Mouse (Mus musculus) layer of hippocampus, postnatal 10 days (tissue): ENCODE data around the gene Rad54l. TPM values are rescaled to one million over a fixed set of nuclear protein-coding genes. Genes with fewer than 3 reads are reported as not detected.
A peak's percentile ranks its signal among the peaks of the same experiment; 100 is the strongest.

Source experiments
- DNase-seq, 2 experiments: peaks; one replicate each; pipeline ENCODE4 v3.0.0; 2021; ENCODE audit warnings: low spot score in 2 of 2
- long read RNA-seq: library from polyadenylated mRNA; stranded (forward); transcript quantifications from one replicate; pipeline ENCODE4 v2.0.0, GENCODE M21; 2023
- total RNA-seq, 2 experiments: library from RNA; stranded (reverse); gene quantifications; 2 replicates each; pipeline ENCODE4 v1.2.3; 2021

The Rad54l gene
- total RNA-seq = 1 to 10 TPM; 1.6 to 2.1 TPM
- long read RNA-seq, partial matches to known transcripts = 0 of 2 reads
- long read RNA-seq, other reads (novel, unspliced or antisense) = 1 of 2 reads

DNA sequence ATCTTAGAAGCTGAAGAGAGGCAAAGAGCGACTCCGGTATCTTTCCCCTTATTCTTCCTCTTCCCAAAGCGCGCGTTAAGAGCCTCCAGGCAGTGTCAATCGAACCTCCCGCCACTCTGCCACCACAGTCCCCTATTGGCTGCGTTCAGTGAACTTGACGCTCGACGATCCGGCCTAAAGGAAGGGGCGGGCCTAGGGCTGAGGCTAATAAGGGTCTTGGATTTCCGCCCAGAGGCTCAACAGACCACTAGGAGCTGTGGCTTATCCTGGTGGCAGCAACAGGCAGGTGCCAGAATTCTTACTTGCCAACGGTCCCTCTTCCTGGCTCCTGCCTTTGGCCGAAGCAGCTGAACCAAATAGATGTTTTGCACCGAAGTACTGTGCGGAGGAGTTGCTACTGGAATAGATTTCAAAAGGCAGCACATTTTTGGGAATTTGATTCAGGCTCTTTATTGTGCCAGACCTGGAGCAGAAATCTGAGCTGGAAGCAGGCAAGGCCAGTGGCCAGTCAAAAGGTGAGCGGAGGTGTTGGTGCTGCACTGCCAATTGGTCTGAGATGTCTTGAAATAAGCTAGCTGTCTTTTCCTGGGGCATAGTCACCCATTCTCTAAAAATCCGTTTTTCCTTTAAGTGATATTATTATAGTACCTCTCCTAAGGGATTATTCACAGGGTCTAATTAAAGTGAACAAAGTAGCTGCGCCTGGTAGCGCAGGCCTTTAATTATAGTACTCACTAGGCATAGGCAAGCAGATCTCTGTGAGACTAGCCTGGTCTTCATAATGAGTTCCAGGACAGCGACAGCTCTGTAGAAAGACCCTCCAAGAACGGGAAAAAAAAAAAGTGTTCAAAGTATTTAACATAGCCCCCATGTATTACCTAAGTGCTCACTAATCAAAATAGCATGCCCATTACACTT lies at the start of gene Rad54l, which contains the start of gene Pomgnt1:
TSS of gene Rad54l (minus strand) at position 89 of the 918 bp plus-strand sequence.
TSS of gene Pomgnt1 (plus strand) at position 239 of the 918 bp plus-strand sequence.
- peak; percentile 65 to 80 for DNase-seq

DNA sequence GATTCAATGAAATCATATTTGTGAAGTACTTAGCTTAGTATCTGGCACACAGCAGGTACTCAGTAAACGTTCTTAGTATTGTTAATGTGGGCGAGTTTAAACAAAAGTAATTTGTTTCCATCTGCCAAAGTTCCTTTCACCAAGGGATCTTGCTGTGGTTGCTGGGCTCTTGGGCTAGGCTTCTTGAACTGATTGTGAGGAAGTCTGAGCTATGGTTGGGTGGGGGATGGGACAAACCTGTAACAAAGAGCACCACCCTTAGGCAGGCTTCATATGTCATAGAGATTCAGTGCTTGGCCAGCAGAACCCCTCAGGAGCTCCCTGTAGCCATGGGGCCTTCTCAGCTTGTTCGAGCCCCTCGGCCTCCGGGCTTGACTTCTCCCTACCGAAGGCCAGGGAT lies 49.6 kb upstream of the Rad54l start, which contains the start of the genes 1700042G07Rik and Gm49337:
TSS of gene 1700042G07Rik (plus strand) at position 301 of the 400 bp plus-strand sequence.
TSS of gene Gm49337 (plus strand) at position 313 of the 400 bp plus-strand sequence.
- no peak for DNase-seq

DNA sequence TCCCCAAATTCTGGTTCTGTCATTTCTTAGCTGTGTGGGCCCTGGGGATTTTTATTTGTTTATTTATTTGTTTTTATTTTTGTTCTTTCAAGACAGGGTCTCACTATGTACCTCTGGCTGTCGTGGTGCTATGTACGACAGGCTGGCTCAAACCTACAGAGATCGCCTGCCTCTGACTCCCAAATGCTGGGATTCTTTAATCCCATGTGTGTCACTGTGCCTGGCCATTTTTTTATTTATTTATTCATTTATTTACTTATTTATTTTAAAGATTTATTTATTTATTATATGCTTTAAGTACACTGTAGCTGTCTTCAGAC lies 45.8 kb upstream of the Rad54l start:
- no peak for DNase-seq

DNA sequence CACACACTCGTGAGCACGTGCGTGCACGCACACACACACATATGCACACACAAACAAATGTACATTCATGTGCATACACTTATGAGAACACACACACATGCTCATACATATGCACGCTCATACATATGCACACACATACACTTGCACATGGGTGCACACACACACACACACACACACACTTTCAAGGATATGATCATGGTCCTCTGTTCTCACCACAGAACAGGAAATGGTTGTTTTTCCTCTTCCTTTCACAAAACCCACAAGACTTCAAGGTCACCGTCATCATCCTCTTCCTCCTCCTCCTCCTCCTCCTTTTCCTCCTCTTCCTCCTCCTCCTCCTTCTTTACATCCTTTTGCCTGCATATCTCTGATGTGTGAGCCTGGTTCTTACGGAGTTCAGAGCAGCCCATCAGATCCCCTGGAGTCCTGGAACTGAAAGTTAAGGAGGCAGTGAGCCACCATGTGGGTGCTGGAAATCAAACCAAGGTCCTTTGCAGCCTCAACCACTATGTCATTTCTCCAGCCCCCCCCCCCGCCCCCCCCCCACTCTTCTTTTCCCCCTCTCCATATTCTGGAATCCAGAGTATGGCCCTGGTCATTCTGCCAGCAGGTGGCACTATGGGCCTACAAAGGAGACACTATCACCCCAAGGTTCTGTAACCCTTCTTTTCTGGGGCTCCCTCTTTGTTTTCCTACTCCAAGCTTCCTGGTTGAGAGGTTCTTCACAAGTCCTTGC lies 45.3 kb upstream of the Rad54l start:
- peak; percentile 85 to 87 for DNase-seq

DNA sequence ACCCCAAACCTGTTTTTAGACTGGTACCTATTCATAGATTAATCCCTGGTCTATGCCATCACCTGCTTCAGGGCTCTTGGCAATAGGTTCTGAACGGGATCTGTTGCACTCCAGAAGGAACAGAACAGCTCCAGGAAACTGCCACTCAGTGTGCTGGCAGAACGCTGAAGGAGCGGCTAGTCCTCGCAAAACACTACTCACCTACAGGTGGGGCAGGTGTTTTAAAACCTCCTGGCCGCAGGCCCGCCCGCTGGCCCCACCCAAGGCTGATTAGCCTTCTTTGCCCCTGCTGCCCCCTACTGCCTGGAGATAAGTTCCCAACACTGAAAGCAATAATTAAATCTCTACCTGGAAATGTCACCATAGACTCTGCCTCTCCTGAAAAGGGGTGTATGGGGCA lies 43.9 kb upstream of the Rad54l start, which contains the start of gene Tspan1:
TSS of gene Tspan1 (minus strand) at position 198 of the 400 bp plus-strand sequence.
- no peak for DNase-seq

DNA sequence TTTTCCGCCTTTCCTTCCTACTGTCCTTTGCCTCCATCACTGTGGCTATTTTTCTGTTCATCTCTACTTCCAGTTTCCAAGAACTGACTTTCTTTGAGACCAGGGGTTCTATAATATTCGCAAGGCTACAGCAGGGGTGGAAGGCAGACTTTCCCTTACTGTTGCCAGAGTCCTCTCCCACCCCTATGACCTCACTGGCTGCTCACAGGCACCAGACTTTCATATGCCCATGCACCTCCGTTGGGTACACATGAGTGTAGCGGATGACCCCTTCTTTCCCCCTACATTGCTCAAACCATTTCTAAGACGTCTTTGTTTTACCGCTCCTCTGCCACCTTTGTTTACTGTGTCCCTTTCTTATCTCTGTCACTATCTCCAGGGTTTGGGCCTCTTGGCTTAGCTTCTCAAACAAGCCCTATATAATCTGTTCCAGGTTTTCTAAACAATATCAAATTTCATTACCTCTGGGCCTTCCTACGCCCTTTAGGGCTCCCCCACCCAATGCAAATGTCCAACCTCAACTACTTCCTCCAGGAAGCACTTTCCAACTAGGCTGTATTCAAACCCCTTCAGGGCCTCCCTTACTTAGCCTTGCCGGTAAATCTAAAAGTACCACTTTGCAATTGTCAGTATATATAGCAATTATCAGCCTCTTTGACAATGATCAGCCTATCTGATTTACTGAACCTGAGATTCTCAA lies 42.4 kb upstream of the Rad54l start:
- DNase-seq = no peak

DNA sequence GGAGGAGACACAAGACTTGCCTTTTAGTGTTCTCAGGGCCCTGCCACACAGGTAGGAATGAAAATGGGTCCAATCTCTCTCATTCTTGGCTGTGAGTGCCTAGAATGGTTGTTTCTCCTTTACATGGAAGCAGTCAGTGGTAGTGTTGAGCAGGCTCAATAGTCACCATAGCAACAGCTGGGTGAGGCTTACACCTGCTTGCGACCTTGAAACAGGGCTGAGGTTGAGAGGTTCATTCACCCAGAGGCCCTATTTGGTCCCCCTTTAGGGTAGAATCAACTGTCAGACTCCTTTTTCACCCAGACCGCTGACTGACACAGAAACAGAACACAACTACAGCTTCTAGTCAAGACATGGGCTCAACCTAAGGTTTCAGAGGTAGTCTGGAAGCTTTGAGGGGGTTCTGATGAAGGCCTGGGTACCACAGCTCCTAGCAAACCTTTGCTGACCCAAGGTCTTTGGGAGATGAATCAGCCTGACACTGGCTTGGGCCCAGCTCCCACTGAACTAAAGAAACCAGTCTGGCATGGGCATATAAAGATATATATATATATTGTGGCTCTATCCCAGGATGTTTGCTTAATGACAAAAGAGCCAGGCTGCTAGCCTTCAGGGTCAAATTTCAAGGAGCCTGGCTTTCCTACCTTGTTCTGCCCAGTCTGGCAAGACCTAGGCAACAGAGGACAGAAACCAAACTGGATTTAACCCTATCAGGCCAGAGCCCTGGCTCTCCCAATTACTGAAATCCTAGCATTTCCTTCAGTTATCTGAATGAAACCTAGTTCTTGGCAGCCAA lies 41.5 kb upstream of the Rad54l start:
- DNase-seq = no peak

DNA sequence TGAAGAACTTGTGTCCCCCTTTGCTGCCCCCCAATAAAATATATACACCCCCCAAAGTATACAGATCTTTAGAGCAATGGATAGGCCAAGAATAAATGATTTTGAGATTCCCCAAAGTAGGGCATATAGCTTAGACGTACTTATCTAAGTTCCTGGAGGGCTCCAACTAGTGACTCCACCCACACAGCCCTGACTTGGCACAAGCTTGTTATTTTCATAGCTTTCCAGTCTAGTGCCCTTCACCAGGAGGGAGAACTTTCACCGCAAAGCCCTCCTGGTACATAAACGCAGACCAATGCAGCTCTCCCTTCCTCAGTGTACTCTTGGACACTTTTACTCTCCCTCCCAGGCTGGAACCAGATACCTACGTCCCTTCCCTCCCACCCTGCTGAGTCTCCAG lies 38.7 kb upstream of the Rad54l start:
- no peak for DNase-seq

DNA sequence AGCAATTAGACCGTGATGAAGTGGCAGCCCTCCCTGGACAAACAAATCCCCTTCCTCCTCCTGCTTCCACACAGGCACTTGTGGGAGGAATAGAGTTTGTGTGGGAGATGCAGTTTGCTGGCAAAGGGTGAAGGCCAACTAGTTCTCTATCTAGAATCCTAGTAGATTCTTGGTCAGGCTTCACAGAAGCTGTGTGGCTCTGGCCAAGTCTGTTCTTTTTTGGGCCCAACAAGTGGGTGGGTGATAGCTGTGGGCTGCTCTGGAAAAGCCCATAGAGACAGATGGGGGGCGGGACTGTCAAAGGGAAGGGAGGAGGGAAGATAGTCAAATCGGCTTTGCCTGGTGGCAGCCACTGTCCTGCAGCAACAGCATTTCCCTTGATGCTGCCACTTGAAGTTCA lies 37.3 kb upstream of the Rad54l start:
- peak in 1 of 2 experiments; percentile 53 for DNase-seq

DNA sequence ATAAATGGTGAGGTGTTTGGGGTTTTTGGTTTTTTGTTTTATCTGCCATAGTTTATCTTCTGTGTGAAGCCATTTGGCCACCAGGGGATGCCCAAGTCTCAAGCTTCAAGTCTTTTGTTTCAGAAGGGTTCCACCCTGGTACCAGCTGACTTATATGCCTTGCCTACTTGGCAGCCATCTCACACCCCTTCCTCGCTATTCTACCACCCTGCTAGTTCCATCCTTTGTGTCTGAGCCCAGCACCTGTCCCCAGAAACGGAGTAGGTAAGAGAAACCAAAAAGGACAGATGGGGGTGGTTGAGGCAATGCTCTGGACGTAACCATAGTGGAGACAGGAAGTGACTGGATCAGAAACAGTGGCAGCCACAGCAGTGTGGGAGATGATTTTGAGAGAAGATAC lies 36.4 kb upstream of the Rad54l start:
- peak; percentile 54 to 59 for DNase-seq

DNA sequence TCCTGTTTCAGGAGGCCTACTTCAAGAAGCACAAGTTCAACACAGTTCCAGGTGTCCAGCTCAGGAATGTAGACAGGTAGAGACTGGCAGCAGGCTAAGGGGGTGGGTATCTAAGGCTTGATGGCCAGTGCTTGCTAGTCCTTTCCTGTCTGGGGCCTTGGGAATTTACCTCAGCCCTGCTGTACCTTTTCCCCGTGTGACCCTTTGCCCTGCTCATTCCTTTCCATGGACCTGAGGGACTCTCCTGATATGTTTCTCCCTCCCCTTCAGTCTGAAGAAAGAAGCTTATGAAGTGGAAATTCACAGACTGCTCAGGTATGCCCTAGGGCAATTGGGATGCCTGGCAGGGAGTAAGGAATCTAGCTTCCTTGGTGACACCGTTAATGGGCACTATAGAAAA lies 34.4 kb upstream of the Rad54l start:
- no peak for DNase-seq

DNA sequence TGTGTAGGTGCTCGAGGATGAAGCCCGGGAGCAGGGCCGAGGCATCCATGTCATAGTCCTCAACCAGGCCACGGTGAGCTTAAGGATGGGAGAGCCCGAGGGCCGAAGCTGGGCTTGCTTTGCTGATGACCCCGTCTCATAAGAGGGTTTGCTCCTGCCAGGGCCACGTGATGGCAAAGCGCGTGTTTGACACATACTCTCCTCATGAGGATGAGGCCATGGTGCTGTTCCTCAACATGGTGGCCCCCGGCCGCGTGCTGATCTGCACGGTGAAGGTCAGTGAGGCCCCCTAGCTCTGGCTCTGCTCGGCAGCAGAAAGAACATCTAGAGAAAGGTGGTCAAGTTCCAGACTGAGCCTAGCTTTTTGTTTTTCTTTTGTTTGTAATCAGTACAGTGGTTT lies 29.2 kb upstream of the Rad54l start:
- no peak for DNase-seq

DNA sequence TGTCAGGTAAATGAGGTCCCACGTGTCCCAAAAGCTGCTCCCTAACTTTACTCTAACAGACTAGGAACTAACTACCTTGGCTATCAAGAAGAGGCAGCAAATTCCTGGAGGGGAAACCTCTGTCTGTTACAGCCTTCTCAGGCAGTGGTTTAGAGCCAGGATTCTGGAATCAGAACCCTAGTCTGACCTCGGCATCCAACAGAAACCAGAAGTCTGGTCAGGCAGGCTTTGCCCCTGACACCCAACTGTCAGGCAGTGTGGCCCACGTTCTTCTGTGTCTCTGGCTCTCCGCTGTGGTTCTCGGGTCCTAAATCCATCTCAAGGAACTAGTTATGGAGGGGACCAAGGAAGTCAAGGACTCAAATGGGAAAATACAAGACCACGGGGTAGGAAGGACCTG lies 27.7 kb upstream of the Rad54l start, which contains the start of gene Lurap1:
TSS of gene Lurap1 (minus strand) at position 101 of the 400 bp plus-strand sequence.
- no peak for DNase-seq

DNA sequence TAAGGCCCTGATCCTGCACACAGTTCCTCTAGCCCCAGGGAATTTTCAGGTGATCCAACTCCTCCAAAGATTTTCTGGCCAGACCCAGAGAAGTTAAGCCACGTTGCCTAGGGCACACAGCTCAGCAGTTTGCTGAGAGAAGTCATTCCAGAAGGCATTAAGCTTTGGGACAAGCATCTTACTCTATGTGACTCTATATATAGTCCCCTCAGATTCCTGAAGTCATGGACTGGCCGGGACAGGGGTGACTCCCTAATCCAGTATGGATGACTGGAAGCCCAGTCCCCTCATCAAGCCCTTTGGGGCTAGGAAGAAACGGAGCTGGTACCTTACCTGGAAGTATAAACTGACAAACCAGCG lies 27.4 kb upstream of the Rad54l start:
- DNase-seq = no peak

DNA sequence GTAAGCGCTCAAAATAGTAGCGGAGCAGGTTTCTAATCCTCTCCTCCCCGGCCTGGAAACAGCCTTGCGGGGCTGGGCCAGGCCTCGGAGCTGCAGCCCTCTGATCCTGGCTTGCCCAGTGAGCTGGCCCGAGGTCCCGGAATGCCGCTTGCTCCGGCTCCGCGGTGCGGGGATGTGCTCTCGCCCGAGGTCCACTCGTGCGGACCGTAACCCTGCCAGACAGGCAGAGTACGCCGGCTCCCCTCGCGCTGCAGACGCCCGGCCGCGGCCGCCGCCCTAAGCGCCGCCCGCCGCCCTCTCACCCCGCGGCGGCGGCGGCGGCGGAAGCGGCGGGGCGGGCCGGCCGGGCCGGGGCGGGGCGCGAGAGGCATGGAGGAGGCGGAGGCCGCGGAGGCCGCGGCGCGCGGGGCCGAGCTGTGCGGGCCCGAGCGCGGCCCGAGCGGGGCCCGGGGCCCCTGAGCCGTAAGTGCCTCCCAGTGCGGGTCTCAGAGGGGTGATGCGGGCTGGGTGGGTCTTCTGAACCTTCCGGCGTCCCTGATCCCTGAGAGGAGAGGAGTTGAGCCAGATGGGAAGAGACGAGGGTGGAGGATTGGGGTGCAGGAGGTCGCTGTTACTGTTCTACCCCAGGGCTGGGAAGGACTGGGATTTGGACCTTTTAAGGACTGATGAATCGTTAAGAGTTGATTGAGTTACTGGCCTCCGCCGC lies 26.8 kb upstream of the Rad54l start:
- peak; percentile 46 to 68 for DNase-seq

DNA sequence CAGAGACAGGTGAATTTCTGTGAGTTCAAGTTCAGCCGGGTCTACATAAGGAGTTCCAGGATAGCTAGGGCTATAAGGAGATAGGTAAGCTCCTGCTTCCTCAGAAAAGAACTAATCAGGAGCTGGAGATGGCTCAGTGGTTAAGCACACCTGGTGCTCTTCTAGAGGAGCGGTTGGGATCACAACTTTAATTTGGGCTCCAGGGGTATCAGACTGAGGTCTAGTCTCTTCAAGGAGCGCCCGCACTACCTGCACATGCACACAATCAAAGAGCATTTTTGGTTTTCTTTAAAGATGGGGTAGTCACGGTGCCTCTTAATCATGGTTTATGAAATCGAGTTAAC lies 26.3 kb upstream of the Rad54l start:
- DNase-seq = no peak

DNA sequence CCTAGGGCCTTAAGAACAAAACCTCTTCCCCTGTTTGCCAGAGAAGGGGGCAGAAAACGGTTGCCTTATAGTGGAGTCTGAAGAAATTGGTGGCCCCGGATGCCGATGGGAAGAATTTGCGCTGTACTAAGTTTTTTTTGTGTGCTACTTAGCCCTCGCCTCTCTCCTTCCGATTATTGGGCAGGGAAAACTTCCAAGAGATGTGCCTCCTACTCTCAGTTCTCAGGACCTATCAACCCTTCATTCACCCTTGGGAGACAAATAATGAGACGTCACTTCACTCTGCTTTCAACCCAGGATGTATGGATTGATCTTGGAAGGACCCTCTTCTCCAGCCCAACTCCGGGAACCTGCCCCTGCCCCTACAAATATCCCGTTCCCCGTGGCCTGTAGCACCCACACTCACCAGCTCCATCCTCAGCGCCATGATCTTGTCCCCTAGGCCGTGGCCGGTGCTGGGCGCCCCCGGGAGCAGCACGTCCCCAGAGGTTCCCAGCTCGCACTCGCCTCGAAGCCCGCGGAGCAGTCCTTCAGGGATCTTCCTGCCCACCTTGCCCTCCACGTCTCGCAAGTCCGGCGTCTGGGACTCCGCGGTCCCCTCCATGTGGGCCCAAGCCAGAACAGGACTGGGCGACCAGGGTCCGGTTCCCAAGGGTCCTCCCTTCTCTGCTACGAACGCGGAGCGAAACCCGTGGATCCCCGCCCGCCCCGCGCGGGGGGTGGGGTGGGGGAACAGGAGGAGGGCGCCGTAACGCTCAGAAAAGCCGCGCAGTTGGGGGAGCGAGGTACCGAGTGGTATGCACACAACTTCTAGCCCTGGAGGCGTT lies 20.6 kb upstream of the Rad54l start:
- DNase-seq = peak; percentile 73 to 85

DNA sequence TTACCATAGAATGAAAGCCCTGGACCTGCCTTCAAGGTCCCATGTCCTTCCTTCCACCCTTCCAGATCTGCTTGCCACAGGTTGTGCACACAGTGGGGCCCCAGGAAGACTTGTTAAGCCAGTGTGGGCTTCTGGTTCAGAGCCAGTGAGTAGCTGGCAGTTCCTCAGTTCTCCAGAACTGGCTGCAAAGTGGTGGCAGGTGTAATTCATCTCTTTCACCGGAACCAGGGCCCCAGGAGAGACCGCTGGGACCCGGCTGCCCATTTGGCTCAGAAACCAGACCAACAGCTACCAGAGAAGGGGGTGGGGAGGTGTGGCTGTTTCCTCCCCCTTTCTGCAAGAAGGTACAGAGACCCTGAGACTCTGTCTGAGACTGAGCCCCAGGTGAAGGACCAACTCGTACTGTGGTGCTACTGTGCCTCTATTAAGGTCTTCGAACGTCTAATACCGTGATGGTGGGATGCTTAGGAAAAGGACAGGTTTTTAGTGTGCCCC lies 19.9 kb upstream of the Rad54l start:
- DNase-seq = peak; percentile 37 to 53

DNA sequence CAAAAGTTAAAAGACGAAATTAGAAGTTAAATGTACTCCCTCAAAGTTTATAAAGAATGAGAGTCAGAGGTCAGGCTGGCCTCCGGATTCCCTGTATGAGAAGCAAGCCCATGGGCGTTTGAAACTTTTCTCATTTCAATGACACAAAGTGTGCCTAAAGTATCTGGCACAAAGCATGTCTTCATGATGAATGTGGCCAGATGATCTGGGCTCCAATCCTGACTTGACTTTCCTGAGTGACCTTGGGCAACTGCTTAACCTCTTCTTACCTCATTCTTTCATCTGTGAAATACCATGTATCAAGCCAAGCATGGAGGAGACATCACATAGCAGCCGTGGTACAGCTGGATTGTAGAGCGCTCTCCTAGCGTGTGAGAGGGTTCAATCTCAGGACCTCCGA lies 18.8 kb upstream of the Rad54l start:
- DNase-seq = no peak
